Mouse (Mus musculus) gastrocnemius, adult 2 months (tissue): Measurements from ENCODE around the gene Ttc1. TPM values are rescaled to one million over a fixed set of nuclear protein-coding genes. Genes with fewer than 3 reads are reported as not detected.
A peak's percentile ranks its signal among the peaks of the same experiment; 100 is the strongest.

Experiments used
- DNase-seq: peaks from one replicate; pipeline ENCODE4 v3.0.0; 2022
- H3K27ac ChIP-seq: fragments of 200-600 bp; 2 replicates; pipeline ENCODE4 v1.8.1; 2022; ENCODE audit warnings: mild to moderate bottlenecking
- H3K4me3 ChIP-seq: fragments of 200-600 bp; 2 replicates; pipeline ENCODE4 v1.8.1; 2022; ENCODE audit warnings: mild to moderate bottlenecking, moderate library complexity
- CTCF ChIP-seq: fragments of 200-600 bp; IDR thresholded peaks from 2 replicates; pipeline ENCODE4 v1.8.1; 2022; ENCODE audit warnings: antibody characterized with exemption, mild to moderate bottlenecking, moderate library complexity
- intact Hi-C: fragments of 180-260 bp; cut with DNase I; formaldehyde crosslinking; loops from one replicate; pipeline ENCODE4 v1.15.1; 2025
- total RNA-seq, 2 experiments: library from RNA; stranded (reverse); gene quantifications; 2 replicates each; pipeline ENCODE4 v1.2.3; 2021

The Ttc1 gene
- total RNA-seq, 2 experiments from 2014 or later = 57.7 to 68.8 TPM

GRCm38 (mm10) chr11:43766922-43767648, 19.3 kb upstream of the Ttc1 start:
- DNase-seq = peak; percentile 76
- peak overlapping the region; percentile 67 for H3K4me3 ChIP-seq
- intact Hi-C loops = loop anchor here (1.0 kb wide), 1 partner anchor 564 kb away; no protein-coding TSS in a partner anchor
- TF ChIP-seq CTCF = peak; percentile 87
- no peak overlapping the region for H3K27ac ChIP-seq

- no peak for TF ChIP-seq CTCF
- Histone ChIP-seq H3K4me3 (no peak overlapping the region), H3K27ac (no peak overlapping the region)
- intact Hi-C loops = loop anchor here (10.0 kb wide), 1 partner anchor 706 kb away; no protein-coding TSS in a partner anchor
- peak; percentile 27 for DNase-seq
These were observed 10.6 kb upstream of the Ttc1 start for GRCm38 (mm10) chr11:43758436-43758835.

GRCm38 (mm10) chr11:43755411-43755810, 7.6 kb upstream of the Ttc1 start:
- no peak for DNase-seq
- no peak overlapping the region for H3K27ac ChIP-seq
- no peak overlapping the region for H3K4me3 ChIP-seq
- peak; percentile 17; the same call in 1 of the 2 replicates for TF ChIP-seq CTCF
- intact Hi-C loops = loop anchor here (10.0 kb wide), 1 partner anchor 709 kb away; no protein-coding TSS in a partner anchor

- TF ChIP-seq CTCF = no peak
- Histone ChIP-seq H3K4me3 (no peak overlapping the region), H3K27ac (no peak overlapping the region)
- intact Hi-C loops = loop anchor here (10.0 kb wide), 1 partner anchor 710 kb away; no protein-coding TSS in a partner anchor
- DNase-seq = no peak
These were observed 6.8 kb upstream of the Ttc1 start for GRCm38 (mm10) chr11:43754568-43754967.

GRCm38 (mm10) chr11:43751542-43751941, 3.7 kb upstream of the Ttc1 start:
- DNase-seq = no peak
- no peak overlapping the region for H3K4me3 ChIP-seq
- peak; percentile 19; the same call in 1 of the 2 replicates for TF ChIP-seq CTCF
- no peak overlapping the region for H3K27ac ChIP-seq
- intact Hi-C loops = loop anchor here (10.0 kb wide), 1 partner anchor 713 kb away; no protein-coding TSS in a partner anchor

GRCm38 (mm10) chr11:43728737-43729301, 19.0 kb downstream of the Ttc1 start:
- intact Hi-C loops = no loop called here
- H3K27ac ChIP-seq = no peak overlapping the region
- no peak overlapping the region for H3K4me3 ChIP-seq
- no peak for TF ChIP-seq CTCF
- DNase-seq = no peak

- Histone ChIP-seq H3K4me3 (no peak overlapping the region), H3K27ac (no peak overlapping the region)
- no peak for DNase-seq
- intact Hi-C loops = no loop called here
- TF ChIP-seq CTCF = no peak
These were observed 20.0 kb downstream of the Ttc1 start for GRCm38 (mm10) chr11:43727796-43728195.

GRCm38 (mm10) chr11:43723411-43723810, 24.4 kb downstream of the Ttc1 start:
- intact Hi-C loops = no loop called here
- Histone ChIP-seq H3K4me3 (no peak overlapping the region), H3K27ac (no peak overlapping the region)
- TF ChIP-seq CTCF = no peak
- DNase-seq = no peak

GRCm38 (mm10) chr11:43712178-43712577, 35.6 kb downstream of the Ttc1 start:
- Histone ChIP-seq H3K4me3 (no peak overlapping the region), H3K27ac (no peak overlapping the region)
- no peak for DNase-seq
- intact Hi-C loops = no loop called here
- no peak for TF ChIP-seq CTCF

GRCm38 (mm10) chr11:43708409-43708808, 39.4 kb downstream of the Ttc1 start:
- Histone ChIP-seq H3K27ac (no peak overlapping the region), H3K4me3 (no peak overlapping the region)
- intact Hi-C loops = no loop called here
- no peak for DNase-seq
- TF ChIP-seq CTCF = no peak

- no peak overlapping the region for H3K4me3 ChIP-seq
- TF ChIP-seq CTCF = no peak
- DNase-seq = no peak
- intact Hi-C loops = no loop called here
- no peak overlapping the region for H3K27ac ChIP-seq
These were observed 42.1 kb downstream of the Ttc1 start for GRCm38 (mm10) chr11:43705751-43706150.

- Histone ChIP-seq H3K27ac (peak overlapping the region; percentile 82), H3K4me3 (peak overlapping the region; percentile 43)
- DNase-seq = no peak
- intact Hi-C loops = no loop called here
- no peak for TF ChIP-seq CTCF
These were observed 44.3 kb downstream of the Ttc1 start for GRCm38 (mm10) chr11:43703552-43703951.

GRCm38 (mm10) chr11:43700291-43700690, 47.5 kb downstream of the Ttc1 start:
- no peak for DNase-seq
- Histone ChIP-seq H3K4me3 (no peak overlapping the region), H3K27ac (peak overlapping the region; percentile 35; the same call in 1 of the 2 replicates)
- no peak for TF ChIP-seq CTCF
- intact Hi-C loops = no loop called here
